In the genomic region with DNA sequence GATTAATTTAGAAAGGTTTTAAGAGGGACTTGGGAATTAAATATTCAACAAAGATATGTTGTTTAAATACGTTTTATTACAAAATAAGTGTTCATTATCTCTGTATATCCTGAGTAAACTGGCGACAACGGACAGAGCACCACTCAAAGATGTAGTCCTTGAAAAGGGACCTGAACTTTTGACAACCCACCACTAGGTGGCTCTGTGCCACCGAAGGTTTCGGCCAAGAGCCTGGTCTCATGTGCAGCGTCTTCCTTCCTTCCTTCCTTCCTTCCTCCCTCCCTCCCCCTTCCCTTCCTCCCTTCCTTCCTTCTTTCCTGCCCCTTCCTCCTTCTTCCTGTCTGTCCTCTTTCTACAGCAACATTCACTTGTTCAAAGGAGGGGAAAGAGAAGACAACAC, we compare ENCODE assay signal across 8 mouse cellular contexts. TPM values are rescaled to one million over a fixed set of nuclear protein-coding genes. Genes with fewer than 3 reads are reported as not detected.
DNase-seq lines count a peak whose midpoint lies in the region; ATAC-seq and TF ChIP-seq lines count a peak whose summit lies in the region.

No protein-coding gene starts in this region.

- DNase-seq in hindbrain, embryonic 11.5 days (ENCODE audit: low spot score): peak; percentile 84
- DNase-seq in c-Kit-positive CD71-positive TER-119-positive erythroid progenitor cells, embryonic 14.5 days (ENCODE audit: low spot score): peak; percentile 61
- DNase-seq in left cerebral cortex, adult 8-10 months (ENCODE audit: low spot score in 2 of 2): peak; percentile 35 to 38
- peak; percentile 93 for DNase-seq in midbrain, embryonic 11.5 days (ENCODE audit: low spot score, missing footprints)
- peak; percentile 29 to 51 for DNase-seq in spleen, adult 2 months (ENCODE audit: low read depth in 1 of 2, low spot score in 2 of 2)

- no peaks in the 10 kb centered on the region for H3K36me3 ChIP-seq in hindbrain, embryonic 11.5 days (ENCODE audit: control insufficient read depth, insufficient read depth, low read length)
- no peaks in the 10 kb centered on the region for H3K36me3 ChIP-seq in hindbrain, embryonic 13.5 days
- H3K36me3 ChIP-seq in forebrain, embryonic 12.5 days (replicated peaks): no peaks in the 10 kb centered on the region
- no peaks in the 10 kb centered on the region for H3K36me3 ChIP-seq in hindbrain, embryonic 16.5 days (ENCODE audit: control insufficient read depth, insufficient read depth, low read length)
- no peaks in the 10 kb centered on the region for H3K36me3 ChIP-seq in midbrain, embryonic 11.5 days (ENCODE audit: control insufficient read depth, insufficient read depth, low read length)
- no peaks in the 10 kb centered on the region for H3K36me3 ChIP-seq in spleen, adult 2 months (ENCODE audit: control insufficient read depth, insufficient read depth, low read length)

- no peak overlapping the region for H3K9ac ChIP-seq in hindbrain, embryonic 11.5 days (ENCODE audit: low read depth, low read length)
- H3K9ac ChIP-seq in hindbrain, embryonic 13.5 days: no peak overlapping the region
- no peak overlapping the region for H3K9ac ChIP-seq in forebrain, embryonic 12.5 days
- H3K9ac ChIP-seq in hindbrain, embryonic 16.5 days (ENCODE audit: low read depth, low read length): no peak overlapping the region
- H3K9ac ChIP-seq in midbrain, embryonic 11.5 days (ENCODE audit: low read length): no peak overlapping the region

- H3K9me3 ChIP-seq in hindbrain, embryonic 11.5 days (ENCODE audit: control insufficient read depth, low read length): no peaks in the 10 kb centered on the region
- no peaks in the 10 kb centered on the region for H3K9me3 ChIP-seq in hindbrain, embryonic 13.5 days
- H3K9me3 ChIP-seq in forebrain, embryonic 12.5 days: no peaks in the 10 kb centered on the region
- H3K9me3 ChIP-seq in hindbrain, embryonic 16.5 days (ENCODE audit: control insufficient read depth, low read length): no peaks in the 10 kb centered on the region
- H3K9me3 ChIP-seq in midbrain, embryonic 11.5 days (ENCODE audit: control insufficient read depth, low read length): no peaks in the 10 kb centered on the region

- no peak for TF ChIP-seq POLR2A in spleen, adult 2 months (IDR thresholded peaks at IDR 0.05; ENCODE audit: low read depth, low read length)

- 2% methylated on average over 6 of the region's 6 CpGs for WGBS in hindbrain, embryonic 11.5 days
- 2% methylated on average over 6 of the region's 6 CpGs for WGBS in hindbrain, embryonic 13.5 days
- WGBS in forebrain, embryonic 12.5 days: 3% methylated on average over 6 of the region's 6 CpGs
- WGBS in hindbrain, embryonic 16.5 days: 3% methylated on average over 6 of the region's 6 CpGs
- 0% methylated on average over 6 of the region's 6 CpGs for WGBS in midbrain, embryonic 11.5 days
- WGBS in spleen, adult 2 months: 2% methylated on average over 6 of the region's 6 CpGs

- no peak overlapping the region for H3K4me2 ChIP-seq in hindbrain, embryonic 11.5 days (replicated peaks; ENCODE audit: low read depth, low read length)
- H3K4me2 ChIP-seq in hindbrain, embryonic 13.5 days: no peak overlapping the region
- no peak overlapping the region for H3K4me2 ChIP-seq in forebrain, embryonic 12.5 days
- H3K4me2 ChIP-seq in hindbrain, embryonic 16.5 days (ENCODE audit: low read length): 0 out of 2 replicates have a peak overlapping the region, but pooled peaks have one; percentile 15
- no peak overlapping the region for H3K4me2 ChIP-seq in midbrain, embryonic 11.5 days

- no peaks in the 10 kb centered on the region for H3K27me3 ChIP-seq in hindbrain, embryonic 11.5 days (ENCODE audit: control insufficient read depth, insufficient read depth, low read length)
- H3K27me3 ChIP-seq in hindbrain, embryonic 13.5 days: 0 out of 2 replicates have a peak, but pooled peaks cover 5% of the 10 kb centered on the region
- peaks cover 10% of the 10 kb centered on the region for H3K27me3 ChIP-seq in forebrain, embryonic 12.5 days
- H3K27me3 ChIP-seq in hindbrain, embryonic 16.5 days (replicated peaks; ENCODE audit: control insufficient read depth, insufficient read depth, low read length): no peaks in the 10 kb centered on the region
- H3K27me3 ChIP-seq in midbrain, embryonic 11.5 days (ENCODE audit: control insufficient read depth, insufficient read depth, low read length): no peaks in the 10 kb centered on the region
- no peaks in the 10 kb centered on the region for H3K27me3 ChIP-seq in spleen, adult 2 months (ENCODE audit: control insufficient read depth, insufficient read depth, low read length)

- TF ChIP-seq CTCF in spleen, adult 2 months (IDR thresholded peaks at IDR 0.05; ENCODE audit: extremely low read depth, insufficient read depth, insufficient read length, insufficient replicate concordance): peak; percentile 88; the same call in 1 of the 2 replicates

- H3K4me1 ChIP-seq in hindbrain, embryonic 11.5 days (replicated peaks; ENCODE audit: control insufficient read depth, insufficient read depth, low read length): no peaks in the 10 kb centered on the region
- no peaks in the 10 kb centered on the region for H3K4me1 ChIP-seq in hindbrain, embryonic 13.5 days (replicated peaks)
- H3K4me1 ChIP-seq in forebrain, embryonic 12.5 days: no peaks in the 10 kb centered on the region
- H3K4me1 ChIP-seq in hindbrain, embryonic 16.5 days (ENCODE audit: control insufficient read depth, insufficient read depth, low read depth, low read length): no peaks in the 10 kb centered on the region
- no peaks in the 10 kb centered on the region for H3K4me1 ChIP-seq in midbrain, embryonic 11.5 days (ENCODE audit: control insufficient read depth, insufficient read depth, low read length)
- H3K4me1 ChIP-seq in spleen, adult 2 months (ENCODE audit: control insufficient read depth, insufficient read depth, insufficient read length): no peaks in the 10 kb centered on the region

- H3K27ac ChIP-seq in hindbrain, embryonic 11.5 days (ENCODE audit: low read depth, low read length): no peak overlapping the region
- H3K27ac ChIP-seq in hindbrain, embryonic 13.5 days: no peak overlapping the region
- H3K27ac ChIP-seq in forebrain, embryonic 12.5 days: no peak overlapping the region
- H3K27ac ChIP-seq in hindbrain, embryonic 16.5 days (ENCODE audit: low read depth, low read length): no peak overlapping the region
- no peak overlapping the region for H3K27ac ChIP-seq in midbrain, embryonic 11.5 days (ENCODE audit: low read depth, low read length)
- no peak overlapping the region for H3K27ac ChIP-seq in spleen, adult 2 months (ENCODE audit: insufficient read depth, low read length)

- no peak overlapping the region for H3K4me3 ChIP-seq in hindbrain, embryonic 11.5 days (ENCODE audit: low read depth, low read length)
- H3K4me3 ChIP-seq in hindbrain, embryonic 13.5 days: no peak overlapping the region
- no peak overlapping the region for H3K4me3 ChIP-seq in forebrain, embryonic 12.5 days (replicated peaks)
- no peak overlapping the region for H3K4me3 ChIP-seq in hindbrain, embryonic 16.5 days (ENCODE audit: low read length)
- H3K4me3 ChIP-seq in midbrain, embryonic 11.5 days (ENCODE audit: low read depth, low read length): no peak overlapping the region
- no peak overlapping the region for H3K4me3 ChIP-seq in spleen, adult 2 months (ENCODE audit: extremely low read depth, insufficient read depth, insufficient read length)

- ATAC-seq in hindbrain, embryonic 11.5 days (ENCODE audit: low FRiP score): no peak
- no peak for ATAC-seq in hindbrain, embryonic 13.5 days (ENCODE audit: low FRiP score)
- ATAC-seq in forebrain, embryonic 12.5 days (ENCODE audit: low FRiP score): peak; percentile 58; the same call in 1 of the 2 replicates
- peak; percentile 54 for ATAC-seq in hindbrain, embryonic 16.5 days
- peak; percentile 62; the same call in 1 of the 2 replicates for ATAC-seq in midbrain, embryonic 11.5 days (ENCODE audit: low FRiP score)

RNA-seq across cellular contexts. Expression of gene Cenpf, which starts 13.1 kb away (rescaled TPM):
- polyA plus RNA-seq in hindbrain, embryonic 11.5 days (2014; fragmentation: Nextera tagmentation; extraction: Ambion mirVana): 103 and 141 TPM in 2 replicates
- 26.8 and 28.4 TPM in 2 replicates for polyA plus RNA-seq in hindbrain, embryonic 13.5 days (2015; fragmentation: Nextera tagmentation; extraction: Ambion mirVana)
- 153 and 164 TPM in 2 replicates for polyA plus RNA-seq in forebrain, embryonic 12.5 days (2016; fragmentation: Nextera tagmentation; extraction: Ambion mirVana)
- 16.1 and 17.1 TPM in 2 replicates for polyA plus RNA-seq in hindbrain, embryonic 16.5 days (2015; fragmentation: Nextera tagmentation; extraction: Ambion mirVana)
- 1 to 10 TPM in 1 of 4 experiments, under 1 TPM in 3; 0.40 to 1.0 (median 0.46) TPM for total RNA-seq in left cerebral cortex, adult 8-10 months (2022)
- polyA plus RNA-seq in midbrain, embryonic 11.5 days (2014; fragmentation: Nextera tagmentation; extraction: Ambion mirVana): 135 and 140 TPM in 2 replicates
- 0.58 and 1.7 TPM in 2 replicates for polyA plus RNA-seq in spleen, adult 2 months (2012; rRNA removed)

RNA-seq across cellular contexts. Expression of gene Ptpn14, which starts 27.1 kb away (rescaled TPM):
- 5.2 and 7.2 TPM in 2 replicates for polyA plus RNA-seq in hindbrain, embryonic 11.5 days (2014; fragmentation: Nextera tagmentation; extraction: Ambion mirVana)
- 1.9 TPM in 2 replicates for polyA plus RNA-seq in hindbrain, embryonic 13.5 days (2015; fragmentation: Nextera tagmentation; extraction: Ambion mirVana)
- polyA plus RNA-seq in forebrain, embryonic 12.5 days (2016; fragmentation: Nextera tagmentation; extraction: Ambion mirVana): 2.8 and 3.3 TPM in 2 replicates
- 1.6 and 1.8 TPM in 2 replicates for polyA plus RNA-seq in hindbrain, embryonic 16.5 days (2015; fragmentation: Nextera tagmentation; extraction: Ambion mirVana)
- total RNA-seq in left cerebral cortex, adult 8-10 months (2022): 10 to 100 TPM; 10.0 to 12.9 (median 10.2) TPM
- 4.3 TPM in 2 replicates for polyA plus RNA-seq in midbrain, embryonic 11.5 days (2014; fragmentation: Nextera tagmentation; extraction: Ambion mirVana)
- 7.1 and 11.2 TPM in 2 replicates for polyA plus RNA-seq in spleen, adult 2 months (2012; rRNA removed)

Comparison
In these comparisons a context has a peak if more than half of its experiments do, and no peak if none do; other contexts are left out.
1. ATAC-seq: peak in forebrain, embryonic 12.5 days (single experiment), hindbrain, embryonic 16.5 days (single experiment) and midbrain, embryonic 11.5 days (single experiment); none in hindbrain, embryonic 11.5 days (single experiment) and hindbrain, embryonic 13.5 days (single experiment).
2. DNase-seq: peak in every context shown above with its lines; median percentile 93 in midbrain, embryonic 11.5 days; 84 in hindbrain, embryonic 11.5 days; 61 in c-Kit-positive CD71-positive TER-119-positive erythroid progenitor cells, embryonic 14.5 days; 40 in spleen, adult 2 months; 36 in left cerebral cortex, adult 8-10 months.